Mouse (Mus musculus): Measurements from ENCODE around the gene Rac1. TPM values are rescaled to one million over a fixed set of nuclear protein-coding genes. Genes with fewer than 3 reads are reported as not detected.

Gene Rac1
- polyA plus RNA-seq, 1 experiment from 2014 or later: 178 TPM

Other genes starting within 250 kb of the Rac1 start
- gene Zfp853, start 234.4 kb downstream of the Rac1 start, polyA plus RNA-seq (2015; fragmentation: Nextera tagmentation; extraction: Ambion mirVana): not detected in 2 replicates
- 27.4 and 30.4 TPM in 2 replicates for gene E130309D02Rik, start 212.7 kb downstream of the Rac1 start, polyA plus RNA-seq (2015; fragmentation: Nextera tagmentation; extraction: Ambion mirVana)
- gene Zdhhc4, start 198.8 kb downstream of the Rac1 start, polyA plus RNA-seq (2015; fragmentation: Nextera tagmentation; extraction: Ambion mirVana): 35.7 and 36.4 TPM in 2 replicates
- gene Grid2ip, start 170.7 kb downstream of the Rac1 start, polyA plus RNA-seq (2015; fragmentation: Nextera tagmentation; extraction: Ambion mirVana): 0.03 TPM in 1 of 2 replicates, not detected in the other
- gene Kdelr2, start 124.2 kb downstream of the Rac1 start, polyA plus RNA-seq (2015; fragmentation: Nextera tagmentation; extraction: Ambion mirVana): 155 and 176 TPM in 2 replicates
- 8.8 and 9.2 TPM in 2 replicates for gene Daglb, start 63.5 kb downstream of the Rac1 start, polyA plus RNA-seq (2015; fragmentation: Nextera tagmentation; extraction: Ambion mirVana)
- 35.0 and 42.2 TPM in 2 replicates for gene Cyth3, start 94.4 kb upstream of the Rac1 start, polyA plus RNA-seq (2015; fragmentation: Nextera tagmentation; extraction: Ambion mirVana)
- gene Usp42, start 204.2 kb upstream of the Rac1 start, polyA plus RNA-seq (2015; fragmentation: Nextera tagmentation; extraction: Ambion mirVana): 4.4 and 5.2 TPM in 2 replicates

All from liver, embryonic 13.5 days (tissue).